Mouse (Mus musculus) liver, postnatal 0 days (tissue): ENCODE data around the gene Vac14.

Experiments used
- CTCF ChIP-seq: sonication (generic); IDR thresholded peaks from 2 replicates; pipeline ENCODE4 v1.5.1; 2016; ENCODE audit warnings: antibody characterized with exemption, low read depth
- EP300 ChIP-seq: IDR thresholded peaks from 2 replicates; pipeline ENCODE4 v1.6.1; 2016; ENCODE audit warnings: antibody characterized with exemption, low read depth, mild to moderate bottlenecking

DNA sequence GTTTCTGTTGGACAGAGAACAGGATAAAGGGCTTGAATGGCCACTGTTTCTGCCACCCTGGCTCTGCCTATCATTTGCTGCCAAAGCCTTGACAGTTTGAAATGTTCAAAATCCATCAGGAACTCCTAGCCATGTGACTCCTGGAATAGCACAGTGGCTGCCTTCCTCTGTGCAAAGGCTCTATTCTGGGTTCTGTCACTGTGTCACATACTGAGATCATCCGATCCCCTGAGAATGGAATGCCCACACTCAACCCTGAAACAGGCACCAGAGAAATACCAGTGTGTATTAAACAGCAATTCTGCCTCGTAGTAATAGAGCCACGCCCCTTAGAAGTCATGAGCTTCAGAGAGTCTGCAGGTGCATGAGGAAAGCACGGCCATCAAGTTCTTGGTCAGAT, 33.5 kb downstream of the Vac14 start:
- TF ChIP-seq CTCF = no peak
- TF ChIP-seq EP300 = no peak
